Mouse (Mus musculus) bone marrow macrophage, adult 2 months (primary cell): ENCODE results near the gene Gm13057. TPM values are rescaled to one million over a fixed set of nuclear protein-coding genes. Genes with fewer than 3 reads are reported as not detected.
"Not testable (repeated sequence)": the region's sequence is repeated elsewhere in the genome, so short reads cannot be mapped to it uniquely, and the experiment has no call there.

Experiments used
- H3K27ac ChIP-seq: 2 replicates; pipeline ENCODE4 v1.5.1; 2012; ENCODE audit warnings: low read depth, low read length; ENCODE audit not compliant: insufficient read depth
- H3K4me1 ChIP-seq: 2 replicates; pipeline ENCODE4 v1.6.1; 2012; ENCODE audit warnings: low read length; ENCODE audit not compliant: control insufficient read depth, insufficient read depth
- H3K4me3 ChIP-seq: 2 replicates; pipeline ENCODE4 v1.5.1; 2012; ENCODE audit warnings: mild to moderate bottlenecking, low read length, moderate library complexity; ENCODE audit not compliant: insufficient read depth
- CTCF ChIP-seq: IDR thresholded peaks from 2 replicates; pipeline ENCODE4 v1.5.1; 2012; ENCODE audit warnings: low read depth, mild to moderate bottlenecking, low read length, moderate library complexity
- POLR2A ChIP-seq: IDR thresholded peaks from 2 replicates; pipeline ENCODE4 v1.6.1; 2012; ENCODE audit warnings: mild to moderate bottlenecking, low read depth, low read length, borderline replicate concordance
- polyA plus RNA-seq: library from polyadenylated mRNA; stranded (reverse); fragments of >200 nt; gene quantifications from 2 replicates; pipeline ENCODE4 v1.2.4, GENCODE M21; 2012; ENCODE audit not compliant: missing spikeins, insufficient read depth, insufficient read length

Gene Gm13057
- not detected in 2 replicates for polyA plus RNA-seq

DNA sequence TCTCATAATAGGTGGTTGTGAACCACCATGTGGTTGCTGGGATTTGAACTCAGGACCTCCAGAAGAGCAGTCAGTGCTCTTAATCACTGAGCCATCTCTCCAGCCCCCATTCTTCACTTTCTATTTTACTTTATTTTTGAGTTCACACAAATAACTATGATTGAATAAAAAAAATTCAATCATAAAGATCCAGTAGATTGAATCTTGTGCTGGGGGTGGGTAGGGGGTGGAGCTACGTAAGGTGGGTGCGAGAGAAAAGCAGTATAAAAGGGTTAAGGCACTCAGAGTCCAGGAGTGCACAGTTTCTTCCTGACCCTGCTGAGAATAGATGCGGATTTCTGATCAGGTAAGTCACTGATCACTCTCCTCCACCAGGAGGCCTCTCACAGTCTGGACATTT, at the start of gene Gm13057, which contains the start of gene BC080695:
Gm13057 (plus strand) TSS at position 310 of the 400 bp plus-strand sequence.
BC080695 (plus strand) TSS at position 301 of the 400 bp plus-strand sequence.
- not testable (repeated sequence) for H3K4me1 ChIP-seq, H3K27ac ChIP-seq, H3K4me3 ChIP-seq

DNA sequence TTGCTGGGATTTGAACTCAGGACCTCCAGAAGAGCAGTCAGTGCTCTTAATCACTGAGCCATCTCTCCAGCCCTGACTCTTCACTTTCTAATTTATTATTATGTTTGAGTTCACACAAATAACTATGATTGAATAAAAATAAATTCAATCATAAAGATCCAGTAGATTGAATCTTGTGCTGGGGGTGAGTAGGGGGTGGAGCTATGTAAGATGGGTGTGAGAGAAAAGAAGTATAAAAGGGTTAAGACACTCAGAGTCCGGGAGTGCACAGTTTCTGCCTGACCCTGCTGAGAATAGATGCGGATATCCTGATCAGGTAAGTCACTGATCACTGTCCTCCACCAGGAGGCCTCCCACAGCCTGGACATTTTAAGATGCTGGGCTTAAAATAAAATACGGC, 40.5 kb upstream of the Gm13057 start, which contains the start of gene Gm13043:
Gm13043 (plus strand) TSS at position 301 of the 400 bp plus-strand sequence.
- H3K27ac ChIP-seq: no peak within 1 kb of the TSS
- TF ChIP-seq POLR2A (no peak), CTCF (no peak)
- no peaks in the 10 kb centered on the region for H3K4me1 ChIP-seq
- H3K4me3 ChIP-seq: no peak within 1 kb of the TSS

DNA sequence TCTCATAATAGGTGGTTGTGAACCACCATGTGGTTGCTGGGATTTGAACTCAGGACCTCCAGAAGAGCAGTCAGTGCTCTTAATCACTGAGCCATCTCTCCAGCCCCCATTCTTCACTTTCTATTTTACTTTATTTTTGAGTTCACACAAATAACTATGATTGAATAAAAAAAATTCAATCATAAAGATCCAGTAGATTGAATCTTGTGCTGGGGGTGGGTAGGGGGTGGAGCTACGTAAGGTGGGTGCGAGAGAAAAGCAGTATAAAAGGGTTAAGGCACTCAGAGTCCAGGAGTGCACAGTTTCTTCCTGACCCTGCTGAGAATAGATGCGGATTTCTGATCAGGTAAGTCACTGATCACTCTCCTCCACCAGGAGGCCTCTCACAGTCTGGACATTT, 15.9 kb upstream of the Gm13057 start, which contains the start of gene Gm13040:
Gm13040 (plus strand) TSS at position 301 of the 400 bp plus-strand sequence.
- H3K4me3 ChIP-seq, H3K4me1 ChIP-seq, H3K27ac ChIP-seq: not testable (repeated sequence)

Other genes starting within 250 kb of the Gm13057 start
- not detected in 2 replicates for gene Lrrc38, start 202.0 kb upstream of the Gm13057 start, polyA plus RNA-seq
- not detected in 2 replicates for gene Pramel1, start 157.3 kb upstream of the Gm13057 start, polyA plus RNA-seq
- gene Pramef8, start 139.3 kb upstream of the Gm13057 start, polyA plus RNA-seq: 16.2 and 17.1 TPM in 2 replicates
- not detected in 2 replicates for gene Oog4, start 101.4 kb upstream of the Gm13057 start, polyA plus RNA-seq
- gene Gm13043, start 40.4 kb upstream of the Gm13057 start, polyA plus RNA-seq: not detected in 2 replicates
- not detected in 2 replicates for gene Gm13040, start 15.8 kb upstream of the Gm13057 start, polyA plus RNA-seq
- not detected in 2 replicates for gene BC080695, start within 50 bp of the Gm13057 start, polyA plus RNA-seq
- gene Gm13083, start 63.3 kb downstream of the Gm13057 start, polyA plus RNA-seq: not detected in 2 replicates
- not detected in 2 replicates for gene Gm13088, start 105.5 kb downstream of the Gm13057 start, polyA plus RNA-seq
- not detected in 2 replicates for gene Gm13089, start 151.0 kb downstream of the Gm13057 start, polyA plus RNA-seq
- not detected in 2 replicates for gene Gm13078, start 167.7 kb downstream of the Gm13057 start, polyA plus RNA-seq
- gene Gm13023, start 237.6 kb downstream of the Gm13057 start, polyA plus RNA-seq: not detected in 2 replicates